Mouse (Mus musculus): ENCODE measurements around the gene Rnf40.

The Rnf40 gene
- long read RNA-seq, experiment 1, full-length matches to known transcripts = 2 of 6 reads
- long read RNA-seq, experiment 1, partial matches to known transcripts = 4 of 6 reads
- long read RNA-seq, experiment 1, other reads (novel, unspliced or antisense) = 0 of 6 reads
- long read RNA-seq, experiment 2, full-length matches to known transcripts = 3 of 11 reads
- long read RNA-seq, experiment 2, partial matches to known transcripts = 6 of 11 reads
- long read RNA-seq, experiment 2, other reads (novel, unspliced or antisense) = 2 of 11 reads

- intact Hi-C loops (cut with DNase I) = no loop called here
Measured at GRCm38 (mm10) chr7:127588011-127588871, at the start of gene Rnf40, which contains the start of gene Ccdc189. Gene Rnf40 (plus strand): TSS chr7:127588767. Gene Ccdc189 (minus strand): TSS chr7:127588595.

- intact Hi-C loops (cut with DNase I) = no loop called here
Measured at GRCm38 (mm10) chr7:127541671-127542070, 46.9 kb upstream of the Rnf40 start.

- intact Hi-C loops (cut with DNase I) = loop anchor here (2.0 kb wide), 1 partner anchor 16 kb away; no protein-coding TSS in a partner anchor
Measured at GRCm38 (mm10) chr7:127549116-127549835, 39.3 kb upstream of the Rnf40 start.

GRCm38 (mm10) chr7:127551558-127551957 lies 37.0 kb upstream of the Rnf40 start:
- intact Hi-C loops (cut with DNase I) = no loop called here

- intact Hi-C loops (cut with DNase I) = no loop called here
Measured at GRCm38 (mm10) chr7:127560580-127560979, 28.0 kb upstream of the Rnf40 start.

- intact Hi-C loops (cut with DNase I) = no loop called here
Measured at GRCm38 (mm10) chr7:127561340-127561858, 27.2 kb upstream of the Rnf40 start, which contains the start of gene Tmem265. Gene Tmem265 (plus strand): TSS chr7:127561390.

- intact Hi-C loops (cut with DNase I) = no loop called here
Measured at GRCm38 (mm10) chr7:127564381-127565150, 24.0 kb upstream of the Rnf40 start.

GRCm38 (mm10) chr7:127572895-127573471 lies 15.6 kb upstream of the Rnf40 start, which contains the start of gene Phkg2:
Gene Phkg2 (plus strand): TSS chr7:127573340.
- intact Hi-C loops (cut with DNase I) = no loop called here

- intact Hi-C loops (cut with DNase I) = no loop called here
Measured at GRCm38 (mm10) chr7:127573503-127574008, 15.0 kb upstream of the Rnf40 start.

GRCm38 (mm10) chr7:127574115-127574514 lies 14.5 kb upstream of the Rnf40 start:
- intact Hi-C loops (cut with DNase I) = no loop called here

GRCm38 (mm10) chr7:127583260-127583659 lies 5.3 kb upstream of the Rnf40 start:
- intact Hi-C loops (cut with DNase I) = no loop called here

- intact Hi-C loops (cut with DNase I) = no loop called here
Measured at GRCm38 (mm10) chr7:127585031-127585430, 3.5 kb upstream of the Rnf40 start.

GRCm38 (mm10) chr7:127586149-127586548 lies 2.4 kb upstream of the Rnf40 start:
- intact Hi-C loops (cut with DNase I) = no loop called here

- intact Hi-C loops (cut with DNase I) = no loop called here
Measured at GRCm38 (mm10) chr7:127587196-127587595, 1.4 kb upstream of the Rnf40 start.

- intact Hi-C loops (cut with DNase I) = no loop called here
Measured at GRCm38 (mm10) chr7:127588901-127589300, 334 bp downstream of the Rnf40 start.

GRCm38 (mm10) chr7:127589637-127590036 lies 1.1 kb downstream of the Rnf40 start:
- intact Hi-C loops (cut with DNase I) = no loop called here

GRCm38 (mm10) chr7:127591108-127591507 lies 2.5 kb downstream of the Rnf40 start:
- intact Hi-C loops (cut with DNase I) = no loop called here

GRCm38 (mm10) chr7:127592575-127592974 lies 4.0 kb downstream of the Rnf40 start:
- intact Hi-C loops (cut with DNase I) = no loop called here

GRCm38 (mm10) chr7:127596747-127597146 lies 8.2 kb downstream of the Rnf40 start:
- intact Hi-C loops (cut with DNase I) = no loop called here

GRCm38 (mm10) chr7:127600612-127601011 lies 12.0 kb downstream of the Rnf40 start:
- intact Hi-C loops (cut with DNase I) = no loop called here

Measured in adrenal gland (tissue).